Mouse (Mus musculus) liver, embryonic 14.5 days (tissue): ENCODE measurements around the gene Nrtn. TPM values are rescaled to one million over a fixed set of nuclear protein-coding genes. Genes with fewer than 3 reads are reported as not detected.
A peak's percentile ranks its signal among the peaks of the same experiment; 100 is the strongest.

Experiments used
- ATAC-seq: fragments of 200-750 bp; cut with Nextera tagmentation; 2 replicates; pipeline ENCODE4 v1.8.0; 2017; ENCODE audit warnings: moderate number of reproducible peaks, mild to moderate bottlenecking, moderate library complexity; ENCODE audit not compliant: insufficient read depth
- DNase-seq, 3 experiments: peaks; one replicate each; pipeline ENCODE4 v3.0.0-alpha.2; 2012 to 2013; ENCODE audit warnings: low read depth in 3 of 3, low spot score in 3 of 3
- H3K27ac ChIP-seq: fragments of 300-500 bp; sonication (generic); 2 replicates; pipeline ENCODE4 v1.5.1; 2014; ENCODE audit warnings: moderate library complexity, mild to moderate bottlenecking, control low read depth, inconsistent platforms
- H3K27me3 ChIP-seq: fragments of 300-500 bp; sonication (generic); 2 replicates; pipeline ENCODE4 v1.6.1; 2014; ENCODE audit warnings: mild to moderate bottlenecking, low read length, moderate library complexity; ENCODE audit not compliant: control insufficient read depth, insufficient read depth
- H3K36me3 ChIP-seq: fragments of 300-500 bp; sonication (generic); replicated peaks from 2 replicates; pipeline ENCODE4 v1.6.1; 2014; ENCODE audit warnings: low read depth; ENCODE audit not compliant: control insufficient read depth, insufficient read depth
- H3K4me1 ChIP-seq, 2 experiments: fragments of 200-500 bp in 1 of 2; fragments of 300-500 bp in 1 of 2; sonication (generic) in 1 of 2; replicated peaks; 2 replicates each; pipeline ENCODE4 v1.6.1; 2012 to 2014; ENCODE audit warnings: antibody characterized with exemption in 1 of 2, inconsistent platforms in 1 of 2, low read length in 1 of 2; ENCODE audit not compliant: control insufficient read depth in 2 of 2, insufficient read depth in 2 of 2
- H3K4me2 ChIP-seq: fragments of 300-500 bp; sonication (generic); 2 replicates; pipeline ENCODE4 v1.6.1; 2014; ENCODE audit warnings: low read depth, mild to moderate bottlenecking, control low read depth, moderate library complexity
- H3K4me3 ChIP-seq, 2 experiments: fragments of 200-500 bp in 1 of 2; fragments of 300-500 bp in 1 of 2; sonication (generic) in 1 of 2; 2 replicates each; pipeline ENCODE4 v1.5.1; 2012 to 2014; ENCODE audit warnings: low read depth in 2 of 2, low read length in 2 of 2, mild to moderate bottlenecking in 2 of 2, control low read depth in 1 of 2, inconsistent platforms in 1 of 2, moderate library complexity in 1 of 2; ENCODE audit not compliant: insufficient read depth in 1 of 2
- H3K9ac ChIP-seq: fragments of 300-500 bp; sonication (generic); replicated peaks from 2 replicates; pipeline ENCODE4 v1.6.1; 2014; ENCODE audit warnings: mild to moderate bottlenecking, control low read depth, moderate library complexity
- H3K9me3 ChIP-seq: fragments of 300-500 bp; sonication (generic); 2 replicates; pipeline ENCODE4 v1.6.1; 2016; ENCODE audit warnings: low read length, mixed read lengths; ENCODE audit not compliant: control insufficient read depth
- CTCF ChIP-seq: IDR thresholded peaks from 2 replicates; pipeline ENCODE4 v1.5.1; 2016; ENCODE audit warnings: antibody characterized with exemption, low read depth, control low read depth
- EP300 ChIP-seq: IDR thresholded peaks from 2 replicates; pipeline ENCODE4 v1.6.1; 2016; ENCODE audit warnings: antibody characterized with exemption, low read depth
- whole genome bisulfite sequencing: fragments of 180-500 bp; shearing (Covaris S2); extraction: QIAGEN DNeasy Blood & Tissue Kit; methylation state at CpG from one replicate; pipeline ENCODE4 v1.1.7; 2014; ENCODE audit not compliant: insufficient replicate concordance; 5-methylcytosine and 5-hydroxymethylcytosine counted together
- polyA plus RNA-seq, 2 experiments: library from polyadenylated mRNA; depleted of rRNA in 1 of 2; stranded (reverse) in 1 of 2; unstranded in 1 of 2; fragments of >200 nt; fragmentation: Nextera tagmentation in 1 of 2; extraction: Ambion mirVana in 1 of 2; gene quantifications; 2 replicates each; pipeline versions ENCODE4 v1.2.1 to v1.2.3; 2012 to 2014

Nrtn gene
- polyA plus RNA-seq (2012; rRNA removed), result 1.0 and 1.6 TPM in 2 replicates
- 1.7 and 1.9 TPM in 2 replicates for polyA plus RNA-seq (2014; fragmentation: Nextera tagmentation; extraction: Ambion mirVana)

- H3K4me1 ChIP-seq, result peaks cover 22 to 28% of the 10 kb centered on the region in 2 experiments
- no peak for TF ChIP-seq EP300
- no peak for TF ChIP-seq CTCF
- H3K4me3 ChIP-seq, result peak within 1 kb of the TSS; percentile 10 to 48
- peak within 1 kb of the TSS; percentile 82 for H3K4me2 ChIP-seq
- H3K27ac ChIP-seq, result peak within 1 kb of the TSS; percentile 45
- ATAC-seq, result peak; percentile 58
- H3K9me3 ChIP-seq, result no peaks in the 10 kb centered on the region
- under 1% methylated on average over 48 of the region's 48 CpGs for WGBS
- H3K9ac ChIP-seq, result peak within 1 kb of the TSS; percentile 54
- no peaks in the 10 kb centered on the region for H3K36me3 ChIP-seq
- peaks cover 49% of the 10 kb centered on the region for H3K27me3 ChIP-seq
- DNase-seq, result peak; percentile 70 to 75 (median 71)
Measured at GRCm38 (mm10) chr17:56757416-56758123, at the start of gene Nrtn. TSS of gene Nrtn (minus strand) at chr17:56757530.

- TF ChIP-seq EP300 (no peak), CTCF (peak; percentile 58)
- WGBS, result 70% methylated on average over 1 of the region's 1 CpGs
- H3K27me3 ChIP-seq, result no peaks in the 10 kb centered on the region
- DNase-seq (no peak), ATAC-seq (no peak)
- no peak overlapping the region for H3K4me3 ChIP-seq
- H3K9me3 ChIP-seq, result no peaks in the 10 kb centered on the region
- H3K27ac ChIP-seq, result no peak overlapping the region
- no peak overlapping the region for H3K9ac ChIP-seq
- H3K4me2 ChIP-seq, result no peak overlapping the region
- H3K36me3 ChIP-seq, result peaks cover 13% of the 10 kb centered on the region
- H3K4me1 ChIP-seq, result peaks cover 0 to 4% of the 10 kb centered on the region in 2 experiments; a peak in 1 of 4 replicates
Measured at GRCm38 (mm10) chr17:56805784-56806183, 48.5 kb upstream of the Nrtn start.

- Histone ChIP-seq H3K36me3 (peaks cover 19% of the 10 kb centered on the region), H3K27me3 (no peaks in the 10 kb centered on the region), H3K27ac (no peak overlapping the region), H3K4me2 (no peak overlapping the region), H3K9me3 (no peaks in the 10 kb centered on the region), H3K9ac (no peak overlapping the region), H3K4me3 (no peak overlapping the region), H3K4me1 (no peaks in the 10 kb centered on the region)
- no peak for TF ChIP-seq EP300
- TF ChIP-seq CTCF, result no peak
- ATAC-seq (no peak), DNase-seq (no peak)
- WGBS, result 79% methylated on average over 5 of the region's 5 CpGs
Measured at GRCm38 (mm10) chr17:56804952-56805351, 47.6 kb upstream of the Nrtn start.

- DNase-seq (no peak), ATAC-seq (no peak)
- H3K27ac ChIP-seq, result no peak overlapping the region
- no peaks in the 10 kb centered on the region for H3K9me3 ChIP-seq
- H3K4me2 ChIP-seq, result no peak overlapping the region
- no peak overlapping the region for H3K9ac ChIP-seq
- WGBS, result 79% methylated on average over 8 of the region's 8 CpGs
- H3K36me3 ChIP-seq, result peaks cover 23% of the 10 kb centered on the region
- H3K27me3 ChIP-seq, result no peaks in the 10 kb centered on the region
- H3K4me3 ChIP-seq, result no peak overlapping the region
- TF ChIP-seq CTCF, result no peak
- TF ChIP-seq EP300, result no peak
- H3K4me1 ChIP-seq, result no peaks in the 10 kb centered on the region
Measured at GRCm38 (mm10) chr17:56802065-56802464, 44.7 kb upstream of the Nrtn start.

- Histone ChIP-seq H3K27me3 (no peaks in the 10 kb centered on the region), H3K9me3 (no peaks in the 10 kb centered on the region), H3K9ac (no peak overlapping the region), H3K36me3 (peaks cover 23% of the 10 kb centered on the region), H3K4me2 (no peak overlapping the region), H3K27ac (no peak overlapping the region), H3K4me1 (peaks cover under 1% of the 10 kb centered on the region in 2 experiments), H3K4me3 (no peak overlapping the region)
- TF ChIP-seq EP300 (no peak), CTCF (no peak)
- no peak for DNase-seq
- WGBS, result 83% methylated on average over 3 of the region's 3 CpGs
- no peak for ATAC-seq
Measured at GRCm38 (mm10) chr17:56799276-56799675, 41.9 kb upstream of the Nrtn start.
